8 mouse cellular contexts compared by ENCODE assay signal in the genomic region with DNA sequence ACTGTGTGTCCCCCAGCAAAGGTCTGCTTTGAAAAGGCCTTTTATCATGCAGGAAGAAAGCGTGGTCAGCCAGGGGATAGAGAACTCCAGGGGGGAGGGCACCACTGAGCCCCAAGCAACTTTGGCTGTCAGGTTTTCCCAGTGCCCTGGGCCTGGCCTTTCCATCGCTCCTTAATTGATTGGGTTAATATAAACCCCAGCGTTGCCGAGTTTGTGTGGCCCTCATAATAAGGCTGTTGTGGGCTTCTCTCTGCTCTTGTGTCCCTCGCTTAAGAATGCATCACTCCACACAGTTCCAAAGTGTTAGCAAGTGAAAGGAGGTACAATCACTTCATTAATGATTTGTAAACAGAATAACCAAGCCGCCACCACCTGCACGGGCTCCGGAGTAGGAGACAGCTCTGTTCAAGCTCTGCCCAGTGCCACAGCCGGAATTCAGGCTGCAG.
DNase-seq lines count a peak whose midpoint lies in the region; ATAC-seq lines count a peak whose summit lies in the region.

No protein-coding gene starts in this region.

- peak overlapping the region; percentile 34; the same call in 1 of the 2 replicates for H3K4me2 ChIP-seq in neural tube, embryonic 11.5 days (ENCODE audit: low read depth)
- no peak overlapping the region for H3K4me2 ChIP-seq in heart, embryonic 11.5 days

- 0 out of 2 replicates have a peak, but pooled peaks cover 5% of the 10 kb centered on the region for H3K4me1 ChIP-seq in neural tube, embryonic 11.5 days (ENCODE audit: control insufficient read depth, insufficient read depth, low read length)
- peaks cover 24% of the 10 kb centered on the region for H3K4me1 ChIP-seq in hindbrain, embryonic 10.5 days (replicated peaks)
- H3K4me1 ChIP-seq in heart, embryonic 11.5 days (ENCODE audit: control insufficient read depth, insufficient read depth, low read length): no peaks in the 10 kb centered on the region

- WGBS in neural tube, embryonic 11.5 days: 6% methylated on average over 9 of the region's 9 CpGs
- 6% methylated on average over 9 of the region's 9 CpGs for WGBS in hindbrain, embryonic 10.5 days
- WGBS in heart, embryonic 11.5 days (ENCODE audit: insufficient replicate concordance): 22% methylated on average over 9 of the region's 9 CpGs

- ATAC-seq in neural tube, embryonic 11.5 days (ENCODE audit: insufficient read depth, low FRiP score, low TSS enrichment): peak; percentile 75
- ATAC-seq in heart, embryonic 11.5 days (replicated peaks; ENCODE audit: insufficient number of reproducible peaks, low FRiP score, low TSS enrichment): no peak

- H3K9ac ChIP-seq in neural tube, embryonic 11.5 days (ENCODE audit: low read length): peak overlapping the region; percentile 30
- no peak overlapping the region for H3K9ac ChIP-seq in heart, embryonic 11.5 days (ENCODE audit: low read depth, low read length)

- H3K9me3 ChIP-seq in neural tube, embryonic 11.5 days (ENCODE audit: control insufficient read depth, low read length): no peaks in the 10 kb centered on the region
- no peaks in the 10 kb centered on the region for H3K9me3 ChIP-seq in hindbrain, embryonic 10.5 days
- H3K9me3 ChIP-seq in heart, embryonic 11.5 days (replicated peaks; ENCODE audit: control insufficient read depth, low read length): no peaks in the 10 kb centered on the region

- no peak overlapping the region; the same call in 1 of the 2 replicates for H3K4me3 ChIP-seq in neural tube, embryonic 11.5 days (ENCODE audit: low read depth, low read length)
- H3K4me3 ChIP-seq in hindbrain, embryonic 10.5 days: peak overlapping the region; percentile 31
- H3K4me3 ChIP-seq in heart, embryonic 11.5 days (ENCODE audit: low read depth, low read length): no peak overlapping the region

- H3K27me3 ChIP-seq in neural tube, embryonic 11.5 days (ENCODE audit: control insufficient read depth, insufficient read depth, low read length): no peaks in the 10 kb centered on the region
- H3K27me3 ChIP-seq in hindbrain, embryonic 10.5 days (ENCODE audit: insufficient read depth, poor library complexity, severe bottlenecking): peaks cover 17% of the 10 kb centered on the region
- H3K27me3 ChIP-seq in heart, embryonic 11.5 days (ENCODE audit: control insufficient read depth, insufficient read depth, low read length): no peaks in the 10 kb centered on the region

- DNase-seq in neural tube, embryonic 11.5 days (ENCODE audit: low spot score): peak; percentile 59
- DNase-seq in neural tube, embryonic 10.5 days (ENCODE audit: extremely low spot score, low spot score): no peak
- DNase-seq in hindbrain, embryonic 10.5 days (ENCODE audit: low spot score): peak; percentile 31
- peak; percentile 44 to 61 for DNase-seq in kidney, postnatal 36 days
- peak; percentile 7 for DNase-seq in right cerebral cortex, postnatal 4 days
- DNase-seq in lung, postnatal 25 days (ENCODE audit: low spot score): no peak
- DNase-seq in cerebellum, postnatal 25 days: no peak

- H3K27ac ChIP-seq in neural tube, embryonic 11.5 days (ENCODE audit: low read depth, low read length): no peak overlapping the region
- H3K27ac ChIP-seq in hindbrain, embryonic 10.5 days: peak overlapping the region; percentile 76
- no peak overlapping the region for H3K27ac ChIP-seq in heart, embryonic 11.5 days (ENCODE audit: low read depth, low read length)

- no peaks in the 10 kb centered on the region for H3K36me3 ChIP-seq in neural tube, embryonic 11.5 days (ENCODE audit: control insufficient read depth, insufficient read depth, low read length)
- H3K36me3 ChIP-seq in hindbrain, embryonic 10.5 days: no peaks in the 10 kb centered on the region
- H3K36me3 ChIP-seq in heart, embryonic 11.5 days (ENCODE audit: control insufficient read depth, insufficient read depth, low read length): no peaks in the 10 kb centered on the region

Comparison
In these comparisons a context has a peak if more than half of its experiments do, and no peak if none do; other contexts are left out.
1. DNase-seq: peak in neural tube, embryonic 11.5 days (single experiment), hindbrain, embryonic 10.5 days (single experiment), kidney, postnatal 36 days (2 of 2) and right cerebral cortex, postnatal 4 days (single experiment); none in neural tube, embryonic 10.5 days (single experiment), lung, postnatal 25 days (single experiment) and cerebellum, postnatal 25 days (0 of 2).